Mouse (Mus musculus) MEL (cell line): ENCODE data around the gene Creg1.

Source experiments
- CHD1 ChIP-seq: IDR thresholded peaks from 2 replicates; pipeline ENCODE4 v1.6.1; 2012; ENCODE audit warnings: low read depth, mild to moderate bottlenecking, inconsistent platforms, low read length, improper control_type of control experiment
- CHD2 ChIP-seq: IDR thresholded peaks from 2 replicates; pipeline ENCODE4 v1.6.1; 2011; ENCODE audit warnings: low read length, improper control_type of control experiment
- ETS1 ChIP-seq: IDR thresholded peaks from 2 replicates; pipeline ENCODE4 v1.6.1; 2012; ENCODE audit warnings: low read depth, mild to moderate bottlenecking, inconsistent platforms, low read length, improper control_type of control experiment, moderate library complexity
- MYC ChIP-seq: IDR thresholded peaks from 2 replicates; pipeline ENCODE4 v1.6.1; 2011; ENCODE audit warnings: low read depth, mild to moderate bottlenecking, low read length, improper control_type of control experiment, moderate library complexity
- NRF1 ChIP-seq: IDR thresholded peaks from 2 replicates; pipeline ENCODE4 v1.6.1; 2014; ENCODE audit warnings: low read depth, mild to moderate bottlenecking, inconsistent platforms, low read length, improper control_type of control experiment, moderate library complexity; ENCODE audit not compliant: poor library complexity, insufficient read depth, severe bottlenecking
- RCOR1 ChIP-seq: IDR thresholded peaks from 2 replicates; pipeline ENCODE4 v1.6.1; 2012; ENCODE audit warnings: low read depth, mild to moderate bottlenecking, inconsistent platforms, low read length, improper control_type of control experiment

GRCm38 (mm10) chr1:165737867-165738266 is 25.7 kb upstream of the Creg1 start:
- no peak for TF ChIP-seq RCOR1
- no peak for TF ChIP-seq ETS1
- TF ChIP-seq MYC, result no peak
- no peak for TF ChIP-seq CHD2
- TF ChIP-seq NRF1, result no peak
- TF ChIP-seq CHD1, result no peak
